Mouse (Mus musculus) olfactory bulb, adult 2 months (tissue): ENCODE results near the gene Cstb.

Experiments
- CTCF ChIP-seq: fragments of 200-500 bp; IDR thresholded peaks from 2 replicates; pipeline ENCODE4 v1.5.1; 2012; ENCODE audit warnings: low read depth, mild to moderate bottlenecking, low read length, moderate library complexity; ENCODE audit not compliant: insufficient read depth
- POLR2A ChIP-seq: fragments of 200-500 bp; IDR thresholded peaks from 2 replicates; pipeline ENCODE4 v1.6.1; 2012; ENCODE audit warnings: mild to moderate bottlenecking, low read depth, low read length, moderate library complexity; ENCODE audit not compliant: insufficient read depth

DNA sequence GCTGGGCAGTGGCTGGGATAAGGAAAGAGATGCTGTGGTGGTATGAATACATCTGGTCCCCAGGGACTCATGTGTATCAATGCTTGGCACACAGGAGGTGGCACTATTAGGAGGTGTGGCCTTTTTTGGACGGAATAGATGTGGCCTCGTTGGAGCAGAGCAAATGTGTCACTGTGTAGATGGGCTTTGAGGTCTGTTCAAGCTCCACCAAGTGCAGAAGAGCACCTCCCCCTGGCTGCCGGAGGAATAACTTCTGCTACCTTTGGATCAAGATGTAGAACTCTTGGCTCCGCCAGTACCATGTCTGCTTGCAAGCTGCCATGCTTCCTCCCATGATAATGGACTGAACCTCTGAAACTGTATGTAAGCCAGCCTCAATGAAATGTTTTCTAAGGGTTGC, 36.3 kb downstream of the Cstb start:
- no peak for TF ChIP-seq CTCF
- TF ChIP-seq POLR2A, result no peak
